Mouse (Mus musculus): ENCODE results near the gene Inpp5f. TPM values are rescaled to one million over a fixed set of nuclear protein-coding genes. Genes with fewer than 3 reads are reported as not detected.

Inpp5f gene
- polyA plus RNA-seq, 1 experiment from 2014 or later: 366 TPM

DNA sequence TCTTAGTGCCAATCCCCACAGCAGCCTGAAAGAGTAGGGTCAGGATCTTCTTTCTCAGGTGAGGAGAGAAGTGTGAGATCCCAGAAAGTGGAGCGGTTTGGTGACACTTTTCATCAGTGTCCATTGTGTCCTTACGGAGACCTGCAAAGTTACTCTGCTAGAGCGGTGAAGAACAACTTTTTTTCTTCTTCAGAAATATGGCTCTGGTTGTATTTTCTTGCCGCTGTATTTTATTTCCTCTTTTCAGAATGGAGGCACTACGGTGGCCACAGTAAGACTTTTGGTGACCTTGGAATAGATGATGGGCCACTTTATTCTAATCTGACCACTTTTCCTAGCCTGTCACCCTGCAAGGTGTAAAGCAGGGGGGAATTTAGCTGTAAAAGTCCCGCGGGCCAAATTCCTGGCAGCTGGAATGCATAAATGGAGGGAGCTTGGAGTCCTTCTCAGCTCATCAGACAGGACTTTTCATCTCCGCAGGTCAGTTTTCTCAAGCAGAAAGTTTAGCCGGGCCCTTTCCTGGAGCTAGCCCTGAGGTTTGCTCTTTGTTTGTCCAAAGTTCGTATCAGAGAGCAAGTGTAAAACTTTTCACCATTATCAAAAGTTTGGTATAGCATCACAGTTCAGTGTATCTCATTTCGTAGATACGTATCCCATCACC, 1.5 kb downstream of the Inpp5f start:
- Histone ChIP-seq H3K27ac (ENCODE audit: low read length) (no peak overlapping the region), H3K4me1 (replicated peaks; ENCODE audit: control insufficient read depth, insufficient read depth, low read length) (peaks cover 13% of the 10 kb centered on the region), H3K27me3 (replicated peaks; ENCODE audit: control insufficient read depth, insufficient read depth, low read length) (no peaks in the 10 kb centered on the region), H3K36me3 (ENCODE audit: control insufficient read depth, insufficient read depth) (no peaks in the 10 kb centered on the region), H3K4me2 (ENCODE audit: low read length) (peak overlapping the region; percentile 81), H3K9me3 (ENCODE audit: control insufficient read depth, low read length) (no peaks in the 10 kb centered on the region), H3K9ac (replicated peaks; ENCODE audit: low read depth, low read length) (no peak overlapping the region), H3K4me3 (replicated peaks; ENCODE audit: low read length) (peak overlapping the region; percentile 90; the same call in 1 of the 2 replicates)
- no peak for ATAC-seq
- 82% methylated on average over 12 of the region's 12 CpGs for WGBS

DNA sequence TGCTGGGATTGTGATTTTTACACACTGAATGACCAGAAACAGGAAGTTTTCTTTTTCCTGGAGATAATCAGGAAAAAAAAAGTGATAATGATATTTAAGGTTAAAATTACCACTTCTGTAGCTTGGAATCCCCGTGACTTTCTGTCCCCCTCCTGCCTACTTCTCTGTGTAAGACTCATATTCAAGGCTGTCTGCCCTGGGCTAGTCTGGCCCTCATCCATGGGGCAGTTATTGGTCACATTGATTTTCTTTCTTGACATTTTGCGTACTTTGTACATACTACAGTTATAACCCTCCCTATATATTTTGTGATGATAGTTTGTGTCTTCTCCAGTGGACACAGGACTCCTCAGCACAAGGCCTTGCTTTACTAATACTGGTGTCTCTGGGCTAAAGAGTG, 2.5 kb downstream of the Inpp5f start:
- ATAC-seq: no peak
- Histone ChIP-seq H3K27ac (ENCODE audit: low read length) (no peak overlapping the region), H3K4me2 (ENCODE audit: low read length) (no peak overlapping the region), H3K36me3 (ENCODE audit: control insufficient read depth, insufficient read depth) (no peaks in the 10 kb centered on the region), H3K9me3 (ENCODE audit: control insufficient read depth, low read length) (no peaks in the 10 kb centered on the region), H3K27me3 (replicated peaks; ENCODE audit: control insufficient read depth, insufficient read depth, low read length) (no peaks in the 10 kb centered on the region), H3K4me1 (replicated peaks; ENCODE audit: control insufficient read depth, insufficient read depth, low read length) (peaks cover 13% of the 10 kb centered on the region), H3K4me3 (replicated peaks; ENCODE audit: low read length) (no peak overlapping the region), H3K9ac (replicated peaks; ENCODE audit: low read depth, low read length) (no peak overlapping the region)
- 86% methylated on average over 2 of the region's 2 CpGs for WGBS

DNA sequence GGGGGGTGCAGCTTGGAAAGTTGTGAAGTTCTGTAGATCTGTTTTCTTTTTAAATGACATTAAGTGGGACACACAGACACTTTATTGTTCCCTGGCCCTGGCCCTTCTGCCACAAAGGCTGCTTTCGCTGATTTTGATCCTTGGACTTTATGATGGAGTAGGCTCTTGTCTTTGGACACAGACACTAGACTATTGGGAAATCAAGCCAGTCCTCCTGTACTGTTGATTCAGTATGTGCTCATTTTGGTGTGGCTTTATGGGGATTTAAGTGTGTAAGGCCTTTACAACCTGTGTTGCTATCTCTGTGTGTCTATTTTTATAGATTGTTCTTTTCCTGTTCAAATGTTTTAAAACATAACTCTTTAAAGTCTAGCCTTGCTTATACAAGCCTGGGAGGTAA, 6.5 kb downstream of the Inpp5f start:
- H3K4me3 ChIP-seq (replicated peaks; ENCODE audit: low read length): no peak overlapping the region
- H3K9me3 ChIP-seq (ENCODE audit: control insufficient read depth, low read length): no peaks in the 10 kb centered on the region
- WGBS: 83% methylated on average over 1 of the region's 1 CpGs
- no peak overlapping the region for H3K4me2 ChIP-seq (ENCODE audit: low read length)
- H3K36me3 ChIP-seq (ENCODE audit: control insufficient read depth, insufficient read depth): no peaks in the 10 kb centered on the region
- no peaks in the 10 kb centered on the region for H3K27me3 ChIP-seq (replicated peaks; ENCODE audit: control insufficient read depth, insufficient read depth, low read length)
- H3K27ac ChIP-seq (ENCODE audit: low read length): no peak overlapping the region
- no peak for ATAC-seq
- H3K4me1 ChIP-seq (replicated peaks; ENCODE audit: control insufficient read depth, insufficient read depth, low read length): peaks cover 6% of the 10 kb centered on the region
- H3K9ac ChIP-seq (replicated peaks; ENCODE audit: low read depth, low read length): no peak overlapping the region

DNA sequence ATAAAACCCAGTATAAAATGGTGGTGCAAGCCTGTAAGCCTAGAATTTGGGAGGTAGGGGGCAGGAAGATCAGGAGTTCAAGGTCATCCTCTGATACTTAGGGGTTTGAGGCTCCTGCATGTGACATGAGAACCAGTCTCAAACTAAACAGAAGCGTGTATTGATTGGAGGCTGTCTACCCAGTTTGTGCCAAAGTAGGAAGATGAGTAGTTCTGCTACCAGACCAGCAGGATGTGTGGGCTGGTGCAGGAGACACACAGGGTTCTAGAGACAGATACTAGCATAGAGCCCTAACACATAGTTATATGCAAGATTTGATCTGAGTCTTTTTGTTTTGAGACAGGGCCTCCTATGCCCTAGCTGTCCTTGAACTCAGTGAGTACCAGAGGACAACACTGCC, 9.1 kb downstream of the Inpp5f start:
- H3K9me3 ChIP-seq (ENCODE audit: control insufficient read depth, low read length): no peaks in the 10 kb centered on the region
- H3K36me3 ChIP-seq (ENCODE audit: control insufficient read depth, insufficient read depth): no peaks in the 10 kb centered on the region
- H3K27me3 ChIP-seq (replicated peaks; ENCODE audit: control insufficient read depth, insufficient read depth, low read length): no peaks in the 10 kb centered on the region
- no peak overlapping the region for H3K4me3 ChIP-seq (replicated peaks; ENCODE audit: low read length)
- H3K4me2 ChIP-seq (ENCODE audit: low read length): no peak overlapping the region
- WGBS: 100% methylated on average over 1 of the region's 1 CpGs
- H3K27ac ChIP-seq (ENCODE audit: low read length): no peak overlapping the region
- no peak for ATAC-seq
- no peak overlapping the region for H3K9ac ChIP-seq (replicated peaks; ENCODE audit: low read depth, low read length)
- H3K4me1 ChIP-seq (replicated peaks; ENCODE audit: control insufficient read depth, insufficient read depth, low read length): peaks cover 7% of the 10 kb centered on the region

DNA sequence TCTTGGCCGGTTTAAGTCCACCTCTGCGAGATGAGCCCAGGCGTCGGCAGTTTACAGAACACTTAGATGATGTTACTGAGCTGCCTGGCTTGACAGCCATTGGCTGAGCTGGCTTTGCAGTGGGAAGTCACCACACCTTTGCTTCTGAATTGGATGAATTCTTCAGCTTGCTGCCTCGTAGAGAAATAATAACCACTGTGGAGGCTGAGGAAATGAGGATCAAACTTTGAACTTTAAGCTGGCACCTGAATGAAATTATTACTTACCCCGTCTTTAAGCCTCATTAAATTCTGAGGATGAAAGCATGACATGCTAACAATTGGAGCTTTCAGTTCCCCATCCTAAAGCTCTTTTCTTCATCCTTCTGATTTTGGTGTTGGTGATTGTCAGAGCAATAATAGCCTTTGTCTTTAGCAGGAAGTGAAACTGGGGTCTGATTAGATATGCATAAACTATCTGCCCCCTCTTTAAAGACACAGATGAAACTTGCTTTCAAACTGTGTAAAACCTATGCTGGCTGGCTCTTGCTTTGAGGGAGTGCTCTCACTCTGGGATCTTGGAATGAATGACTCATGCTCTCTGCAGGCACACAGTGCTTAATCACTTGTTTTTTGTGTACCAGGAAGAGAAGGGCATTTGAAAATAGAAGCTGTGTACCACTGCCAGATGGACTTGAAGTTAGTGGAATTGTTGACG, 11.3 kb downstream of the Inpp5f start:
- peak; percentile 73 for ATAC-seq

DNA sequence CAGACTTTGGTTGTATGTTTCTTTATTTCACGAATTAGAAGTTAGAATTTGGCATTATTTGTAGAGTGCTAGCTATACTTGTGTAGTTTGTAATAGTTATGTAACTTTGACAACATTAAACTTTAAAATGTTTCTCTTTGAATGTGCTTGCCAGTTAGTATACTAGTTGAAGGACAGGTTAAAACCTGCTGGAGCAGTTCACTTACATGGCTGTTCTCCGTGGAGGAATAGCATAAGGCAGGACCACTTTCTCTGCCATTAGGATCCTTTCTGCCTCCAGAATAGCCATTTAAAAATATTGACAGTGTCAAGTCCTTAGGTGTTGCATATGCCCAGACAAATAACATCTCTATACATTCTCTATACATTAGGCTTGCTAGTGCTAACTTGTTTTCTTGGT, 11.9 kb downstream of the Inpp5f start:
- Histone ChIP-seq H3K9ac (replicated peaks; ENCODE audit: low read depth, low read length) (no peak overlapping the region), H3K36me3 (ENCODE audit: control insufficient read depth, insufficient read depth) (no peaks in the 10 kb centered on the region), H3K27ac (ENCODE audit: low read length) (no peak overlapping the region), H3K9me3 (ENCODE audit: control insufficient read depth, low read length) (no peaks in the 10 kb centered on the region), H3K27me3 (replicated peaks; ENCODE audit: control insufficient read depth, insufficient read depth, low read length) (no peaks in the 10 kb centered on the region), H3K4me3 (replicated peaks; ENCODE audit: low read length) (no peak overlapping the region), H3K4me1 (replicated peaks; ENCODE audit: control insufficient read depth, insufficient read depth, low read length) (peaks cover 7% of the 10 kb centered on the region), H3K4me2 (ENCODE audit: low read length) (no peak overlapping the region)
- WGBS: 21% methylated on average over 2 of the region's 2 CpGs
- no peak for ATAC-seq

More for the DNA sequence above, 11.3 kb downstream of the Inpp5f start:
- no peak overlapping the region for H3K27ac ChIP-seq (ENCODE audit: low read length)
- H3K27me3 ChIP-seq (replicated peaks; ENCODE audit: control insufficient read depth, insufficient read depth, low read length): no peaks in the 10 kb centered on the region
- H3K9me3 ChIP-seq (ENCODE audit: control insufficient read depth, low read length): no peaks in the 10 kb centered on the region
- no peaks in the 10 kb centered on the region for H3K36me3 ChIP-seq (ENCODE audit: control insufficient read depth, insufficient read depth)
- H3K4me3 ChIP-seq (replicated peaks; ENCODE audit: low read length): no peak overlapping the region
- peaks cover 7% of the 10 kb centered on the region for H3K4me1 ChIP-seq (replicated peaks; ENCODE audit: control insufficient read depth, insufficient read depth, low read length)
- no peak overlapping the region for H3K4me2 ChIP-seq (ENCODE audit: low read length)
- 9% methylated on average over 7 of the region's 7 CpGs for WGBS
- H3K9ac ChIP-seq (replicated peaks; ENCODE audit: low read depth, low read length): no peak overlapping the region

DNA sequence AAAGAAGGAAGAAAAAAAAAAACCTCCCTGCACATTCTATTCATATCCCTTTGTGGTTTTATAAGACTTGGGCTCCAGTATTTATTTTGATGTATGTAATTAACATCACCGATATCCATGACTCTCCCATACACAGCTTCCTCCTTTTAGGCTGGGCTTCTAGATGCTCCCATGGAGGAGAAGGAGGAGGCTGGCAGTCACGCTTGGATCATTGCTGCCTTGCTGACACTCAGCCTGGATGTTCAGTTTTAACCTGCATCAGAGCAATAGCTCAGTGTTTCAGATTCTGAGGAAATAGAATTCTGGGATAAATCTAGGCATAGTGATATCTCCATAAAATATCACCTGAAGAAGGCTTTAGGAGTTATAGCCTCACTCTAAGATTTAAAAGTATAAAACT, 14.3 kb downstream of the Inpp5f start:
- H3K4me1 ChIP-seq (replicated peaks; ENCODE audit: control insufficient read depth, insufficient read depth, low read length): peaks cover 7% of the 10 kb centered on the region
- H3K9ac ChIP-seq (replicated peaks; ENCODE audit: low read depth, low read length): no peak overlapping the region
- WGBS: 91% methylated on average over 2 of the region's 2 CpGs
- H3K4me2 ChIP-seq (ENCODE audit: low read length): no peak overlapping the region
- no peak overlapping the region for H3K4me3 ChIP-seq (replicated peaks; ENCODE audit: low read length)
- H3K36me3 ChIP-seq (ENCODE audit: control insufficient read depth, insufficient read depth): no peaks in the 10 kb centered on the region
- H3K9me3 ChIP-seq (ENCODE audit: control insufficient read depth, low read length): no peaks in the 10 kb centered on the region
- no peaks in the 10 kb centered on the region for H3K27me3 ChIP-seq (replicated peaks; ENCODE audit: control insufficient read depth, insufficient read depth, low read length)
- no peak overlapping the region for H3K27ac ChIP-seq (ENCODE audit: low read length)
- ATAC-seq: no peak

DNA sequence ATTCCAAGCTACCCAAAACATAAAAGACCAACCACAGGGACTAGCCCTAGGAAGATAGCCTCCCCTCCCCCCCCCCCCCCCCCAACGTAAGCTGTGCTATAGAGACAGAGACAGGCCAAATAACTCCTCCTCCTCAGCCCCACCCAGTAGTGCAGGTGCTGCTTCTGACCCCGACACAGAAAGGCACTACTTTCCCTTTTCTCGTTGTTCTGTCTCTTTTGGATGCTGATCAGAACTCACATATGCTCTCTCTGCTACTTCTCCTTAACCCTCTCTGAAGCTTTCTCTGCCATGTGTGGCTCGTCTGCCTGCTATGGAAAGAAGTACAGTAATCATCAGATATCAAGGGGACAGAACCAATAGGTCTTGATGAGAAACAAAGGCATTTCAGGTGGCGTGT, 15.5 kb downstream of the Inpp5f start:
- Histone ChIP-seq H3K4me1 (replicated peaks; ENCODE audit: control insufficient read depth, insufficient read depth, low read length) (peaks cover 7% of the 10 kb centered on the region), H3K4me3 (replicated peaks; ENCODE audit: low read length) (no peak overlapping the region), H3K9ac (replicated peaks; ENCODE audit: low read depth, low read length) (no peak overlapping the region), H3K36me3 (ENCODE audit: control insufficient read depth, insufficient read depth) (no peaks in the 10 kb centered on the region), H3K27me3 (replicated peaks; ENCODE audit: control insufficient read depth, insufficient read depth, low read length) (no peaks in the 10 kb centered on the region), H3K27ac (ENCODE audit: low read length) (no peak overlapping the region), H3K4me2 (ENCODE audit: low read length) (no peak overlapping the region), H3K9me3 (ENCODE audit: control insufficient read depth, low read length) (no peaks in the 10 kb centered on the region)
- 70% methylated on average over 4 of the region's 5 CpGs for WGBS
- ATAC-seq: no peak

DNA sequence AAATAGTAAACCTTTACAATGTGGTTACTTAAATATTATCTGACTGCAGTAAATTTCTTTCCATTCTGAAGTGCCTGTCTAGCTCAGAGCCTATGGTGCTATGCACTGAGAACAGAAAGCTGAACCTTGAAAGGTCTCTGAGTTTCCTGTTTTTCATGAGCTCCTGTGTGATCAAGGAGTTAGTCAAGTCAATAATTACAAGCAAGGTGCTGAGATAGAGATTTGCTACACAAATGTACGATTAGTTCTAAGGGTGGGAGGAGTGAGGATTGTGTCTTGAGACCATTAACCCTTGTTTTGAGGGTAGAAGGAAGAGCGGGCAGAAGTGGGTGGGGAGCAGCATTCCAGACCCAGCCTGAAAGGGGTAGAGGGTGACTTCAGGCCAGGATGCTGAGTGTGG, 16.1 kb downstream of the Inpp5f start:
- Histone ChIP-seq H3K9ac (replicated peaks; ENCODE audit: low read depth, low read length) (no peak overlapping the region), H3K36me3 (ENCODE audit: control insufficient read depth, insufficient read depth) (no peaks in the 10 kb centered on the region), H3K4me3 (replicated peaks; ENCODE audit: low read length) (no peak overlapping the region), H3K27ac (ENCODE audit: low read length) (no peak overlapping the region), H3K27me3 (replicated peaks; ENCODE audit: control insufficient read depth, insufficient read depth, low read length) (no peaks in the 10 kb centered on the region), H3K9me3 (ENCODE audit: control insufficient read depth, low read length) (no peaks in the 10 kb centered on the region), H3K4me1 (replicated peaks; ENCODE audit: control insufficient read depth, insufficient read depth, low read length) (peaks cover 7% of the 10 kb centered on the region), H3K4me2 (ENCODE audit: low read length) (no peak overlapping the region)
- WGBS: 83% methylated on average over 2 of the region's 2 CpGs
- ATAC-seq: no peak
